Mouse (Mus musculus) forebrain, embryonic 14.5 days (tissue): ENCODE measurements around the gene Fam57b. TPM values are rescaled to one million over a fixed set of nuclear protein-coding genes. Genes with fewer than 3 reads are reported as not detected.
A peak's percentile ranks its signal among the peaks of the same experiment; 100 is the strongest.
"Not testable (repeated sequence)": the region's sequence is repeated elsewhere in the genome, so short reads cannot be mapped to it uniquely, and the experiment has no call there.

Experiments used
- ATAC-seq: fragments of 200-750 bp; cut with Nextera tagmentation; 2 replicates; pipeline ENCODE4 v1.8.0; 2017; ENCODE audit warnings: mild to moderate bottlenecking, moderate library complexity
- DNase-seq: peaks from one replicate; pipeline ENCODE4 v3.0.0-alpha.2; 2015; ENCODE audit warnings: low spot score
- H3K27ac ChIP-seq: fragments of 300-500 bp; sonication (generic); 2 replicates; pipeline ENCODE4 v1.5.1; 2014; ENCODE audit warnings: low read depth, mild to moderate bottlenecking, control low read depth, low read length, moderate library complexity
- H3K27me3 ChIP-seq: fragments of 300-500 bp; sonication (generic); replicated peaks from 2 replicates; pipeline ENCODE4 v1.6.1; 2014; ENCODE audit warnings: low read length, control low read depth, mixed read lengths; ENCODE audit not compliant: control insufficient read depth, insufficient read depth
- H3K36me3 ChIP-seq: fragments of 300-500 bp; sonication (generic); 2 replicates; pipeline ENCODE4 v1.6.1; 2014; ENCODE audit warnings: low read length, control low read depth; ENCODE audit not compliant: control insufficient read depth, insufficient read depth
- H3K4me1 ChIP-seq: fragments of 300-500 bp; sonication (generic); 2 replicates; pipeline ENCODE4 v1.6.1; 2014; ENCODE audit warnings: antibody characterized with exemption, low read length, control low read depth; ENCODE audit not compliant: control insufficient read depth, insufficient read depth
- H3K4me2 ChIP-seq: fragments of 300-500 bp; sonication (generic); 2 replicates; pipeline ENCODE4 v1.6.1; 2014; ENCODE audit warnings: mild to moderate bottlenecking, control low read depth, low read length
- H3K4me3 ChIP-seq: fragments of 300-500 bp; sonication (generic); 2 replicates; pipeline ENCODE4 v1.5.1; 2014; ENCODE audit warnings: low read depth, low read length, control low read depth
- H3K9ac ChIP-seq: fragments of 300-500 bp; sonication (generic); 2 replicates; pipeline ENCODE4 v1.6.1; 2014; ENCODE audit warnings: mild to moderate bottlenecking, low read length, control low read depth, moderate library complexity
- H3K9me3 ChIP-seq: fragments of 300-500 bp; sonication (generic); replicated peaks from 2 replicates; pipeline ENCODE4 v1.6.1; 2016; ENCODE audit warnings: low read length, control low read depth, mixed read lengths; ENCODE audit not compliant: control insufficient read depth
- WGBS: fragments of 180-500 bp; shearing (Covaris S2); extraction: QIAGEN DNeasy Blood & Tissue Kit; methylation state at CpG from one replicate; pipeline ENCODE4 v1.1.7; 2014; 5-methylcytosine and 5-hydroxymethylcytosine counted together
- polyA plus RNA-seq: library from polyadenylated mRNA; unstranded; fragments of >200 nt; fragmentation: Nextera tagmentation; extraction: Ambion mirVana; gene quantifications from 2 replicates; pipeline ENCODE4 v1.2.1, GENCODE M21; 2014

Fam57b gene
- polyA plus RNA-seq, 1 experiment from 2014 or later = 31.3 TPM

DNA sequence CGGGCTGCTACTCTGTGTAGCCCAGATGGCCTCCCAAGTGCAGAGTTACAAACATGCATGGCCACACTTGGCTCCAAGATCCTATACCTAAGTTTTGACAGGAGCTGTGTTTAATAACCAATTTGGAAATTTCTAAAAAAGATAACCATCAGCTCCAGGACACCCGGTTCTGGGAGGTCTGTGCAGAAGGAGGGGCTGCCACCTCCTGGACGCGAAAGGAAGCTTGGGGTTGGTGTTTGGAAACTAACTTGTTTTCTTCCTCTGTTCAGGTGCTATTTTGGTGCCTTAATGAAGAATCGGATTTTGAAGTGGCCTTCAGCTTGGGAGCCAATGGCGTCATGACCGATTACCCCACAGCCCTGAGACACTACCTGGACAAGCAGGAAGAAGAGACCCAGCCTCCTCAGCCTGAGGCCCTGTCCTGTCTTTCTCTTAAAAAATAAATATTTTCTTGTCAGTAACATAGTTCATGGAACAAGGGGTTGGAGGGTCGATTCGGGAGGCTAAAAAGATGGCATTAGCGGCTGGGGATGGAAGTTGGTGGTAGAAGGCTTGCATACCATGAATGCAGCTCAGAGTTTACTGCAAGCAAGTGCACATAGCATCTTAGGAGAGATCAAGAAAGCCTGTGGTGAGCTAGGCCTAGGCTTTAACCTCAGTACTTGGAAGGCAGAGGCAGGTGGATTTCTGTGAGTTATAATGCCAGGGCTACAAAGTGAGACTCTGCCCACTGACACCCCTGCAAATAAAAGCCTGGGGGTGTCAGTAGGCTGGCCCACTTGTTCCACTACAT is 22.1 kb upstream of the Fam57b start:
- Histone ChIP-seq H3K27ac (no peak overlapping the region), H3K9ac (no peak overlapping the region; the same call in 1 of the 2 replicates), H3K4me2 (no peak overlapping the region), H3K4me3 (no peak overlapping the region), H3K36me3 (peaks cover 34% of the 10 kb centered on the region), H3K27me3 (no peaks in the 10 kb centered on the region), H3K4me1 (peaks cover 24% of the 10 kb centered on the region), H3K9me3 (no peaks in the 10 kb centered on the region)
- DNase-seq = no peak
- 84% methylated on average over 10 of the region's 10 CpGs for WGBS
- ATAC-seq = no peak

DNA sequence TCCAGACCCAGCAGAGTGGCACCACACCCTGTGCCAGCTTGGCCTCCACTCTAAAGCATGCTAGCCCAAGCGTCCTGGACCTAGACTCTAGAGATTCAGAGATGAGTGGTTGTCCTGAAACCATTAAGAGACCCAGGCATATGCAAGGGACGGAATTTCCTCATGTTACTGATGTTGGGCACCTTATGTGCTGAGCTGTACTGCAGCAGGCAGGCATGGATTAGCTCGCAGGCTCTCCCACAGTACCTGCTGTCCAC is 21.6 kb upstream of the Fam57b start:
- H3K9ac ChIP-seq = peak overlapping the region; percentile 94; the same call in 1 of the 2 replicates
- WGBS = 75% methylated on average over 3 of the region's 3 CpGs
- ATAC-seq = no peak
- no peak overlapping the region for H3K4me3 ChIP-seq
- H3K9me3 ChIP-seq = no peaks in the 10 kb centered on the region
- no peaks in the 10 kb centered on the region for H3K27me3 ChIP-seq
- H3K4me1 ChIP-seq = peaks cover 26% of the 10 kb centered on the region
- no peak for DNase-seq
- peak overlapping the region; percentile 95 for H3K4me2 ChIP-seq
- H3K27ac ChIP-seq = no peak overlapping the region; the same call in 1 of the 2 replicates
- peaks cover 29% of the 10 kb centered on the region for H3K36me3 ChIP-seq

DNA sequence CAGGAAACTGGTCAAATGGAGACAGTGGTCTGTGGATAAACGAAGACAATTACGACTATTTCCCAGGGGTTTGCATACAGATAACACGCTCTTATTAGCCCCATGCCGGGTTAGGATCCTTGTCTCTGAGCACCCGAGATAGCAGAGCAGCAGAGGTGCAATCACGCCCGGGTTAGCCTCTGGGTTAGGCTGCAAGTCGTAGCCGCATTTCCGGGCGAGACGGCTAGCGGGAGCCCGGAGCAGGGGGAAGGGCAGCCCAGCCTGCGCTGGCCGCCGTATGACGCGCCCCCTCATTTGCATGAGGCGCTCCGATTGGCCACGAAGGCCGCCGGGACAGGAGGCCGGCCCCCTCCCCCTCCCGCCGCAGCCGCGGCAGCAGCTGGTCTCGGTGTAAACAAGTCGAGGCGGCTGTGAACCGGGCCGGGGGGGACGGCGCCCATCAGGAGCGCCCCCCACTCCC is 20.8 kb upstream of the Fam57b start, which contains the start of gene Ypel3:
Ypel3 (plus strand) TSS at position 358 of the 460 bp plus-strand sequence.
- H3K36me3 ChIP-seq = peaks cover 24% of the 10 kb centered on the region; the same call in 1 of the 2 replicates
- no peaks in the 10 kb centered on the region for H3K27me3 ChIP-seq
- DNase-seq = peak; percentile 95
- H3K9ac ChIP-seq = peak within 1 kb of the TSS; percentile 94
- H3K9me3 ChIP-seq = no peaks in the 10 kb centered on the region
- under 1% methylated on average over 37 of the region's 37 CpGs for WGBS
- H3K4me2 ChIP-seq = peak within 1 kb of the TSS; percentile 95
- peak; percentile 87 for ATAC-seq
- peaks cover 32% of the 10 kb centered on the region for H3K4me1 ChIP-seq
- H3K27ac ChIP-seq = peak within 1 kb of the TSS; percentile 76
- peak within 1 kb of the TSS; percentile 75 for H3K4me3 ChIP-seq

DNA sequence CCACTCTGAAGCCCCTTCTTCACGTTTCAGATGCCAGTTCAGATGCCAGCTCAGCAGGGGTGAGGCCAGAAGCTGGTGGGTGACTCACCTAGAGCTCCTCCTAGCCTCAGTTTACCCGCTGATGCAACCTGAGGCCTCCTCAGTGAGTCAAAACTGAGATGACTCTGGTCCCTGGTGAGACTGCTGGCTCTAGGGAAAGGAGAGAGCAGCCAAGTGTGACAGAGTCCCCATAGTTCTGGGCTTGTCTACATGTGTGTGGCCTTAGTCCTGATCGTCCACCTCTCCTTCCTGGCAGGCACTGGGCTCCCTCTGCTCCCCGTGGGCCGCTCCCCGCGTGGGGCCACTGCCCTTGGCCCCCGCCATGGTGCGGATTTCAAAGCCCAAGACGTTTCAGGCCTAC is 20.0 kb upstream of the Fam57b start:
- peaks cover 23% of the 10 kb centered on the region; the same call in 1 of the 2 replicates for H3K36me3 ChIP-seq
- peaks cover 32% of the 10 kb centered on the region for H3K4me1 ChIP-seq
- peak overlapping the region; percentile 75 for H3K4me3 ChIP-seq
- no peaks in the 10 kb centered on the region for H3K27me3 ChIP-seq
- peak overlapping the region; percentile 95 for H3K4me2 ChIP-seq
- DNase-seq (no peak), ATAC-seq (no peak)
- peak overlapping the region; percentile 94 for H3K9ac ChIP-seq
- H3K27ac ChIP-seq = peak overlapping the region; percentile 76; the same call in 1 of the 2 replicates
- no peaks in the 10 kb centered on the region for H3K9me3 ChIP-seq
- 54% methylated on average over 10 of the region's 10 CpGs for WGBS

DNA sequence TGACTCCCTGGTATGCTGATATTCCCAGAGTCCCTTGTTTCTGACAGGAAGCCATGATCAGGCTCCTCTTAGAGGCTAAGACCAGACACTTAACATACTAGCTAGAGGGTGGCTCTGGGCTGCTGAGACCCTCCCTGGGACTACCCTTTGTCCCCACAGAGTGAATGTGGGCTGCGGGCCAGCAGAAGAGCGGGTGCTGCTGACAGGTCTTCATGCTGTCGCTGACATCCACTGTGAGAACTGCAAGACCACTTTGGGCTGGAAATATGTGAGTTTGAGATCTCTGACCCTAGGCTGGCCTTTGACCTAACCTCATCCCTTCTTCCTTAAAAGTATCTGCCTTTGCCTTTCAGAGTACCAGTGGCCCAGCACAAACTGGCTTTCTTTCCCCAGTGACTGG is 19.3 kb upstream of the Fam57b start:
- Histone ChIP-seq H3K36me3 (peaks cover 23% of the 10 kb centered on the region; the same call in 1 of the 2 replicates), H3K9ac (peak overlapping the region; percentile 94; the same call in 1 of the 2 replicates), H3K27me3 (no peaks in the 10 kb centered on the region), H3K4me3 (no peak overlapping the region), H3K4me1 (peaks cover 32% of the 10 kb centered on the region), H3K4me2 (peak overlapping the region; percentile 95), H3K9me3 (no peaks in the 10 kb centered on the region), H3K27ac (no peak overlapping the region)
- DNase-seq = no peak
- 84% methylated on average over 3 of the region's 3 CpGs for WGBS
- no peak for ATAC-seq

DNA sequence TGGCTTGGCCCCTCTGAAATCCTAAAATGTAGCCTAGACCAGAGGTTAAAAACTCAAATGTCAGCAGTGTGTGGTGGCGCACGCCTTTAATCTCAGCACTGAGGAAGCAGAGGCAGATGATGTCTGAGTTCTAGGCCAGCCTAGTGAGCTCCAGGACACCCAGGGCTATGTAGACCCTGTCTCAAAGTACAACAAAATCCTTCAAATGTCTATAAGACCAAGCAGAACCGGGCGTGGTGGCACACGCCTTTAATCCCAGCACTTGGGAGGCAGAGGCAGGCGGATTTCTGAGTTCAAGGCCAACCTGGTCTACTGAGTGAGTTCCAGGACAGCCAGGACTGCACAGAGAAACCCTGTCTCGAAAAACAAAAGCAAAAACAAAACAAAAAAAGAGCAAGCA is 18.4 kb upstream of the Fam57b start:
- Histone ChIP-seq H3K4me1 (peaks cover 32% of the 10 kb centered on the region), H3K36me3 (peaks cover 27% of the 10 kb centered on the region; the same call in 1 of the 2 replicates)
- not testable (repeated sequence) for H3K27ac ChIP-seq, H3K9ac ChIP-seq, ATAC-seq, H3K4me2 ChIP-seq, H3K27me3 ChIP-seq, H3K4me3 ChIP-seq, DNase-seq, H3K9me3 ChIP-seq
- 91% methylated on average over 7 of the region's 7 CpGs for WGBS

DNA sequence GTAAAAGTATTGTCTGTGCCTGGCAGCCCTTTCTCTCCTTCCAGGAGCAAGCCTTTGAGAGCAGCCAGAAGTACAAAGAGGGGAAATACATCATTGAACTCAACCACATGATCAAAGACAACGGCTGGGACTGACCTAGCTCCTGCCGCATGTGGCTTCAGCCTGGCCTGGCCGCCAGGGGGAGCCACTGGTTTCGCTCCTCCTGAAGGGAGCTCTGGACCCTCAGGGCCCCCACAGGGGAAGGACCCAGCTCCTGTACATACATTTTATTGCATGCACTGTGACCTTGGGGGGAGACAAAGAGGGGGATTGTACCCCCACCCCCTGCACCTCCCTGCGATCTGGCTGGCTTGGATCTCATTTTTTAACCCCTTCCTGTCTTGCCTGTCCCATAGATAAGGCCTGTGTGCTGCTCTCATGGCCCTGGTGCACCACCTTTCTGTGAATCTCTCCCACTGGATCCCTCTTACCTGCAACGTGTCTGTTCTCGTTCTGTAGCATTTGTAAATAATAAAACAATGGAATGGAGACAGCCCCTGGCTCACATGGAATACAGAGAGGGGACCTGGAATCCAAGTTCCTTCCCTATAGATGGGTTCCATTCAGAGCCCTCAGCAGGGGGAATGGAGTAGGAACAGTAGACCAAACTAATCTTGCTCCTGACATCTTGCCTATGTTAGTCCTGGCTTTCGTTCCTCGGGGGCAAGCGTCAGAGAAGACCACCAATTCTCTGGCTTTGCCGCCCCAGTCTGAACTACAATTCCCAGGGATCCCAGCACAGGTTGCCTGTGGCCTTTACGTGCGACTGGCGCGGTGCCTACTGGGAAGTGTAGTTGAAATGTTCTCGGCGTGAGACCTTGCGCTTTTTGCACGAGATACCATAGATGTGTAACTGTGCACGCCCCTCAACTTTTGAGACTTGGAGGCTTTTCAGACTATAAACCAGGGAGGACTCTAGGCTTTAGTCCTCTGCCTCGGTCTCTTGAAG is 17.2 kb upstream of the Fam57b start:
- Histone ChIP-seq H3K4me1 (peaks cover 32% of the 10 kb centered on the region), H3K9ac (peak overlapping the region; percentile 66), H3K27ac (peak overlapping the region; percentile 75), H3K9me3 (no peaks in the 10 kb centered on the region), H3K36me3 (peaks cover 34% of the 10 kb centered on the region), H3K4me3 (peak overlapping the region; percentile 40), H3K4me2 (peak overlapping the region; percentile 88), H3K27me3 (no peaks in the 10 kb centered on the region)
- peak; percentile 97 for DNase-seq
- 0% methylated on average over 21 of the region's 21 CpGs for WGBS
- ATAC-seq = peak; percentile 79

DNA sequence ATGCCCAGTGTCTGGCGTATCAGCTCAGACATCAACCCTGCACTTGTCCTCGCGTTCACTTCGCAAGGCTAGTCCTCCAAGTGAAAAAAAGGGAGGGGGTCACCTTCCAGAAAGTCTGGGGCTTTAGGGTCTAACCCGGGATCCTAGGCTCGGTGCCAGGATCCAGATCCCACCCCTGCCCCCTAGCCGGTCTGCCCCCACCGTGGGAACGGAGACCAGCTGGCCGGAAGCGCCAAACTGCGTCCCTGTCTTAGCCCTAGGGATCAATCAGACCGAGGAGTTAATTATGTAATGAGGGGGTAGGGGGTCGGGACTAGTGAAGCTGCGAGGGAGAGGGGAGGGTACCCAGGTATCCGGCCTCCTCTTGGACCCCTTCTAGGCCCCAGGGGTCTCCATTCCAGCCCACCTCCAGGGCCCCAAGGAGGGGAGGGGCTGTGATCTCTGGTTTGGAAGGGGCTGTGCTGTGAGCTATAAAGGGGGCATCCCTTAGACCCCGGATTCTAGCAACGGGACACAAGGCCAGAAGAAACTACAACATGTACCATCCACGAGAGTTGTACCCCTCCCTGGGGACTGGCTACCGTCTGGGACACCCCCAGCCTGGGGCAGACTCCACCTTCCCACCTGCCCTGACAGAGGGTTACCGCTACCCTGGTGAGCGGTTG is 16.4 kb upstream of the Fam57b start, which contains the start of gene Tbx6:
Tbx6 (plus strand) TSS at position 513 of the 665 bp plus-strand sequence.
- Histone ChIP-seq H3K9me3 (no peaks in the 10 kb centered on the region), H3K36me3 (peaks cover 36% of the 10 kb centered on the region), H3K4me1 (peaks cover 30% of the 10 kb centered on the region), H3K27ac (peak within 1 kb of the TSS; percentile 75), H3K9ac (peak within 1 kb of the TSS; percentile 66), H3K4me2 (peak within 1 kb of the TSS; percentile 88), H3K4me3 (peak within 1 kb of the TSS; percentile 40), H3K27me3 (no peaks in the 10 kb centered on the region)
- 7% methylated on average over 22 of the region's 22 CpGs for WGBS
- ATAC-seq = no peak
- DNase-seq = no peak
